In the genomic region with DNA sequence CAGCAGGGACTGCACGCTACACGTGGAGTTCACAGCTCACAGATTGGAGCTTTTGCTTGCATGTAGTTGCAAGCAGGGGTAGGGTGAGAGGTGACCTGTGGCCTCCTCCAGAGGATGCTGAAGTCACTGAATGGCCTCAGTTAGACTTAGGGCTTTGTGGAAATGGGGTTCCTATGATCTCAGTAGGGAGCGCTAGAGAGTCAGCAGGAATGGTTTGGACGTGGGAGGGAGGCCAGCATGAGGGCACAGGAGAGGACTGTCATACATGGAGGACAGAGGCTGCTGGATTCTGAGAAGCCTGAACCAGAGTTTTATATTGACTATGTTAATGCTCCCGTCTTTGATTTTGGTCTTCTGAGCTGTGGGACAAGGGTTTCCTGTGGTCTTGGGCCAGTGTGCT, we compare ENCODE assay signal across 18 mouse cellular contexts.
DNase-seq lines count a peak whose midpoint lies in the region; ATAC-seq and TF ChIP-seq lines count a peak whose summit lies in the region.
"Had no signal": no experiment of that assay in that cellular context is flagged by ENCODE, and none has a peak within 500 bp of the region (broad histone marks: within the 10 kb centered on the region; RNA-seq: fewer than 3 reads in every experiment).

No protein-coding gene starts in this region.

- no peak for DNase-seq in hindbrain, postnatal 0 days (ENCODE audit: low spot score)
- no peak for DNase-seq in hindbrain, embryonic 14.5 days (ENCODE audit: low spot score)
- peak; percentile 22 for DNase-seq in thymus, postnatal 0 days (ENCODE audit: low spot score)
- DNase-seq in thymus, postnatal 10 days (ENCODE audit: low spot score in 2 of 2) = no peak
- DNase-seq in lung, postnatal 25 days (ENCODE audit: low spot score) = peak; percentile 43
- no peak for DNase-seq in adrenal gland, postnatal 36 days
- no peak for DNase-seq in left cerebral cortex, postnatal 36 days (ENCODE audit: low spot score in 2 of 2)
- DNase-seq in urinary bladder, adult 2 months (ENCODE audit: low spot score) = no peak
- DNase-seq: cerebellum, adult 8-10 months; gastrocnemius, postnatal 10 days; kidney, postnatal 10 days; midbrain, embryonic 14.5 days; thymus, adult 2 months had no signal

- no peak overlapping the region for H3K4me2 ChIP-seq in hindbrain, postnatal 0 days (ENCODE audit: low read depth, low read length)
- no peak overlapping the region for H3K4me2 ChIP-seq in hindbrain, embryonic 14.5 days (replicated peaks)
- H3K4me2 ChIP-seq: embryonic facial prominence, embryonic 12.5 days; forebrain, embryonic 12.5 days; heart, embryonic 12.5 days; hindbrain, embryonic 13.5 days; lung, embryonic 15.5 days had no signal

- intact Hi-C loops in left cerebral cortex, postnatal 36 days (cut with DNase I) = no loop called here

- no peak overlapping the region for H3K9ac ChIP-seq in hindbrain, postnatal 0 days (replicated peaks; ENCODE audit: low read length)
- H3K9ac ChIP-seq in hindbrain, embryonic 14.5 days = no peak overlapping the region
- H3K9ac ChIP-seq: embryonic facial prominence, embryonic 12.5 days; forebrain, embryonic 12.5 days; heart, embryonic 12.5 days; hindbrain, embryonic 13.5 days; lung, embryonic 15.5 days had no signal

- no peaks in the 10 kb centered on the region for H3K36me3 ChIP-seq in hindbrain, postnatal 0 days (ENCODE audit: insufficient read depth, low read length)
- H3K36me3 ChIP-seq in hindbrain, embryonic 14.5 days (replicated peaks; ENCODE audit: control insufficient read depth, insufficient read depth) = no peaks in the 10 kb centered on the region
- H3K36me3 ChIP-seq: embryonic facial prominence, embryonic 12.5 days; forebrain, embryonic 12.5 days; heart, embryonic 12.5 days; hindbrain, embryonic 13.5 days; lung, embryonic 15.5 days had no signal

- no peaks in the 10 kb centered on the region for H3K9me3 ChIP-seq in hindbrain, postnatal 0 days (ENCODE audit: low read length)
- H3K9me3 ChIP-seq in hindbrain, embryonic 14.5 days (ENCODE audit: control insufficient read depth, low read length) = no peaks in the 10 kb centered on the region
- H3K9me3 ChIP-seq: embryonic facial prominence, embryonic 12.5 days; forebrain, embryonic 12.5 days; hindbrain, embryonic 13.5 days; lung, embryonic 15.5 days had no signal

- peaks cover 12% of the 10 kb centered on the region for H3K27me3 ChIP-seq in hindbrain, postnatal 0 days (ENCODE audit: insufficient read depth, low read length)
- no peaks in the 10 kb centered on the region for H3K27me3 ChIP-seq in hindbrain, embryonic 14.5 days (ENCODE audit: control insufficient read depth, insufficient read depth, low read length)
- H3K27me3 ChIP-seq: embryonic facial prominence, embryonic 12.5 days; forebrain, embryonic 12.5 days; heart, embryonic 12.5 days; hindbrain, embryonic 13.5 days; lung, embryonic 15.5 days had no signal

- WGBS in hindbrain, postnatal 0 days = 66% methylated on average over 5 of the region's 5 CpGs
- WGBS in hindbrain, embryonic 14.5 days = 66% methylated on average over 5 of the region's 5 CpGs

- H3K4me3 ChIP-seq in hindbrain, postnatal 0 days (ENCODE audit: low read length) = no peak overlapping the region
- H3K4me3 ChIP-seq in hindbrain, embryonic 14.5 days (replicated peaks; ENCODE audit: low read length) = no peak overlapping the region
- H3K4me3 ChIP-seq: embryonic facial prominence, embryonic 12.5 days; forebrain, embryonic 12.5 days; heart, embryonic 12.5 days; hindbrain, embryonic 13.5 days; lung, embryonic 15.5 days had no signal

- H3K27ac ChIP-seq in hindbrain, postnatal 0 days = no peak overlapping the region
- no peak overlapping the region for H3K27ac ChIP-seq in hindbrain, embryonic 14.5 days
- H3K27ac ChIP-seq: embryonic facial prominence, embryonic 12.5 days; forebrain, embryonic 12.5 days; hindbrain, embryonic 13.5 days; lung, embryonic 15.5 days had no signal

- H3K4me1 ChIP-seq in hindbrain, postnatal 0 days (ENCODE audit: insufficient read depth, low read length) = peaks cover 3% of the 10 kb centered on the region; the same call in 1 of the 2 replicates
- peaks cover 15% of the 10 kb centered on the region for H3K4me1 ChIP-seq in hindbrain, embryonic 14.5 days (replicated peaks; ENCODE audit: control insufficient read depth, insufficient read depth, low read length)

- peak; percentile 35; the same call in 1 of the 2 replicates for TF ChIP-seq CTCF in hindbrain, postnatal 0 days (IDR thresholded peaks at IDR 0.05; ENCODE audit: low read depth)

- ATAC-seq in hindbrain, postnatal 0 days = no peak
- ATAC-seq in hindbrain, embryonic 14.5 days (ENCODE audit: low FRiP score) = no peak

Comparison
In these comparisons a context has a peak if more than half of its experiments do, and no peak if none do; other contexts are left out.
1. DNase-seq: peak in thymus, postnatal 0 days (single experiment) and lung, postnatal 25 days (single experiment); none in hindbrain, postnatal 0 days (single experiment), hindbrain, embryonic 14.5 days (single experiment), thymus, postnatal 10 days (0 of 2), adrenal gland, postnatal 36 days (0 of 2), left cerebral cortex, postnatal 36 days (0 of 2) and urinary bladder, adult 2 months (single experiment).